ENCODE assay signal across 9 mouse cellular contexts in genomic region chrX:159526388-159526787, GRCm38 (mm10). TPM values are rescaled to one million over a fixed set of nuclear protein-coding genes. Genes with fewer than 3 reads are reported as not detected.
DNase-seq lines count a peak whose midpoint lies in the region; ATAC-seq lines count a peak whose summit lies in the region.
"Had no signal": no experiment of that assay in that cellular context is flagged by ENCODE, and none has a peak within 500 bp of the region (broad histone marks: within the 10 kb centered on the region; RNA-seq: fewer than 3 reads in every experiment).

Gene Bclaf3, plus strand, starts transcription at chrX:159526688.

- no peaks in the 10 kb centered on the region for H3K27me3 ChIP-seq in heart, embryonic 11.5 days (ENCODE audit: control insufficient read depth, insufficient read depth, low read length)
- H3K27me3 ChIP-seq in neural tube, embryonic 11.5 days (ENCODE audit: control insufficient read depth, insufficient read depth, low read length): no peaks in the 10 kb centered on the region
- no peaks in the 10 kb centered on the region; the same call in 1 of the 2 replicates for H3K27me3 ChIP-seq in hindbrain, embryonic 16.5 days (replicated peaks; ENCODE audit: control insufficient read depth, insufficient read depth, low read length)
- H3K27me3 ChIP-seq in stomach, embryonic 15.5 days (replicated peaks): no peaks in the 10 kb centered on the region
- H3K27me3 ChIP-seq: liver, embryonic 15.5 days had no signal

- no peaks in the 10 kb centered on the region for H3K36me3 ChIP-seq in heart, embryonic 11.5 days (ENCODE audit: control insufficient read depth, insufficient read depth, low read length)
- H3K36me3 ChIP-seq in neural tube, embryonic 11.5 days (ENCODE audit: control insufficient read depth, insufficient read depth, low read length): no peaks in the 10 kb centered on the region
- no peaks in the 10 kb centered on the region for H3K36me3 ChIP-seq in hindbrain, embryonic 16.5 days (ENCODE audit: control insufficient read depth, insufficient read depth, low read length)
- no peaks in the 10 kb centered on the region for H3K36me3 ChIP-seq in stomach, embryonic 15.5 days
- H3K36me3 ChIP-seq: liver, embryonic 15.5 days had no signal

- H3K27ac ChIP-seq in heart, embryonic 11.5 days (ENCODE audit: low read depth, low read length): no peak within 1 kb of the TSS
- H3K27ac ChIP-seq in neural tube, embryonic 11.5 days (ENCODE audit: low read depth, low read length): no peak within 1 kb of the TSS
- no peak within 1 kb of the TSS for H3K27ac ChIP-seq in hindbrain, embryonic 16.5 days (ENCODE audit: low read depth, low read length)
- no peak within 1 kb of the TSS for H3K27ac ChIP-seq in stomach, embryonic 15.5 days
- H3K27ac ChIP-seq: liver, embryonic 15.5 days had no signal

- intact Hi-C loops in heart, postnatal 10 days (cut with DNase I): no loop called here

- H3K9me3 ChIP-seq in heart, embryonic 11.5 days (replicated peaks; ENCODE audit: control insufficient read depth, low read length): no peaks in the 10 kb centered on the region
- H3K9me3 ChIP-seq in neural tube, embryonic 11.5 days (ENCODE audit: control insufficient read depth, low read length): no peaks in the 10 kb centered on the region
- no peaks in the 10 kb centered on the region for H3K9me3 ChIP-seq in hindbrain, embryonic 16.5 days (ENCODE audit: control insufficient read depth, low read length)
- H3K9me3 ChIP-seq in stomach, embryonic 15.5 days: no peaks in the 10 kb centered on the region
- H3K9me3 ChIP-seq: liver, embryonic 15.5 days had no signal

- WGBS in heart, embryonic 11.5 days (ENCODE audit: insufficient replicate concordance): 80% methylated on average over 6 of the region's 6 CpGs
- WGBS in neural tube, embryonic 11.5 days: 78% methylated on average over 6 of the region's 6 CpGs
- WGBS in hindbrain, embryonic 16.5 days: 87% methylated on average over 6 of the region's 6 CpGs
- 78% methylated on average over 6 of the region's 6 CpGs for WGBS in stomach, embryonic 15.5 days

- no peak within 1 kb of the TSS for H3K4me2 ChIP-seq in heart, embryonic 11.5 days
- H3K4me2 ChIP-seq in neural tube, embryonic 11.5 days (ENCODE audit: low read depth): no peak within 1 kb of the TSS
- no peak within 1 kb of the TSS for H3K4me2 ChIP-seq in hindbrain, embryonic 16.5 days (ENCODE audit: low read length)
- H3K4me2 ChIP-seq in stomach, embryonic 15.5 days: no peak within 1 kb of the TSS
- H3K4me2 ChIP-seq: liver, embryonic 15.5 days had no signal

- no peak for ATAC-seq in heart, embryonic 11.5 days (replicated peaks; ENCODE audit: insufficient number of reproducible peaks, low FRiP score, low TSS enrichment)
- no peak for ATAC-seq in neural tube, embryonic 11.5 days (ENCODE audit: insufficient read depth, low FRiP score, low TSS enrichment)
- ATAC-seq in hindbrain, embryonic 16.5 days: no peak
- ATAC-seq in stomach, embryonic 15.5 days (ENCODE audit: insufficient read depth, low FRiP score, low read depth): no peak

- no peak within 1 kb of the TSS for H3K9ac ChIP-seq in heart, embryonic 11.5 days (ENCODE audit: low read depth, low read length)
- H3K9ac ChIP-seq in neural tube, embryonic 11.5 days (ENCODE audit: low read length): no peak within 1 kb of the TSS
- no peak within 1 kb of the TSS for H3K9ac ChIP-seq in hindbrain, embryonic 16.5 days (ENCODE audit: low read depth, low read length)
- no peak within 1 kb of the TSS for H3K9ac ChIP-seq in stomach, embryonic 15.5 days
- H3K9ac ChIP-seq: liver, embryonic 15.5 days had no signal

- no peak within 1 kb of the TSS for H3K4me3 ChIP-seq in heart, embryonic 11.5 days (ENCODE audit: low read depth, low read length)
- H3K4me3 ChIP-seq in neural tube, embryonic 11.5 days (ENCODE audit: low read depth, low read length): no peak within 1 kb of the TSS
- no peak within 1 kb of the TSS for H3K4me3 ChIP-seq in hindbrain, embryonic 16.5 days (ENCODE audit: low read length)
- H3K4me3 ChIP-seq in stomach, embryonic 15.5 days (replicated peaks): no peak within 1 kb of the TSS
- H3K4me3 ChIP-seq: liver, embryonic 15.5 days had no signal

- H3K4me1 ChIP-seq in heart, embryonic 11.5 days (ENCODE audit: control insufficient read depth, insufficient read depth, low read length): no peaks in the 10 kb centered on the region
- no peaks in the 10 kb centered on the region for H3K4me1 ChIP-seq in neural tube, embryonic 11.5 days (ENCODE audit: control insufficient read depth, insufficient read depth, low read length)
- H3K4me1 ChIP-seq in hindbrain, embryonic 16.5 days (ENCODE audit: control insufficient read depth, insufficient read depth, low read depth, low read length): no peaks in the 10 kb centered on the region
- no peaks in the 10 kb centered on the region for H3K4me1 ChIP-seq in stomach, embryonic 15.5 days
- H3K4me1 ChIP-seq: liver, embryonic 15.5 days had no signal

- DNase-seq in heart, postnatal 10 days: no peak
- DNase-seq in neural tube, embryonic 11.5 days (ENCODE audit: low spot score): no peak
- no peak for DNase-seq in neural tube, embryonic 10.5 days (ENCODE audit: extremely low spot score, low spot score)
- no peak for DNase-seq in right cerebral cortex, postnatal 25 days
- no peak for DNase-seq in embryo, embryonic 9.5 days (ENCODE audit: extremely low spot score)

RNA-seq across cellular contexts. Expression of gene Bclaf3, which starts in this region (rescaled TPM):
- polyA plus RNA-seq in heart, embryonic 11.5 days (2014; fragmentation: Nextera tagmentation; extraction: Ambion mirVana): 13.9 and 16.9 TPM in 2 replicates
- total RNA-seq in heart, postnatal 10 days (2021): 1 to 10 TPM; 4.2 to 4.6 TPM
- polyA plus RNA-seq in neural tube, embryonic 11.5 days (2014; fragmentation: Nextera tagmentation; extraction: Ambion mirVana): 25.7 and 25.9 TPM in 2 replicates
- 20.8 TPM in 2 replicates for polyA plus RNA-seq in hindbrain, embryonic 16.5 days (2015; fragmentation: Nextera tagmentation; extraction: Ambion mirVana)
- polyA plus RNA-seq in stomach, embryonic 15.5 days (2015; fragmentation: Nextera tagmentation; extraction: Ambion mirVana): 16.8 and 18.7 TPM in 2 replicates
